Comparison of ENCODE assay signal across 8 mouse cellular contexts in the genomic region with DNA sequence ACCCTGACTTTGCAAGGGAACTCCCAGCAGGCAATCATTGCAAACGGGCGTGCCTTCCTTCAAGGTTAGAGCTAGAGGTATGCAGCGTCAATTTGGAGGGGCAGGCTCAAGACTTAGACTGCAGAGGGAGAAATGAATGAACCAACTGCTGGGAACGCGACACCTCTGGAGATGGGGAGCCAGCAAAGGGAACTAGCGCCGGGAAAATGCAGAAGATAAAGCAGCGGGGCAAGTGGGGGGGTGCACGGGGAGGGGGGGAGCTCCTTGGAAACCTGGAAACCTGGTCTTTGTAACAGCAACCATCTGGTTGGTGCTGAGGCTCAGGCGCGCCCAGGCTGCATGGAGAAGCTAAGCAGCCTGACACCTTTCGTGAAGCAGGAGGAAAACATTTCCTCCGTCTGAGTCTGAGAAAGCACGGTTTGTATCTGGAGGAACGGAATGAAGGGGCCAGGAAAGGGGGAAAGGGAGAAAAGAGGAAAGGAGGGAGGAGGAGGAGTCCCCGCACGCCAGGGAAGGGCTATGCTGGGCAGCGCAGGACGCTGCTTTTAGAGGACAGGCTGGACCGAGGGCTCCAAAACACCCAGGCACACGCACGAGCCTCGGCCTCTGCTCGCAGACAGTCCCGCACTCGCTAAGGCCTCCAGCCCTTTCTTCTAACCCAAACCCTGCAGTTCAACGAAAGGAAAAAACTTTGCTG. TPM values are rescaled to one million over a fixed set of nuclear protein-coding genes. Genes with fewer than 3 reads are reported as not detected.
DNase-seq lines count a peak whose midpoint lies in the region; ATAC-seq lines count a peak whose summit lies in the region.

No protein-coding gene starts in this region.

- peak overlapping the region; percentile 81 for H3K4me3 ChIP-seq in hindbrain, embryonic 12.5 days
- H3K4me3 ChIP-seq in liver, embryonic 12.5 days, result peak overlapping the region; percentile 71
- peak overlapping the region; percentile 93 for H3K4me3 ChIP-seq in neural tube, embryonic 14.5 days (ENCODE audit: low read depth, low read length)

- H3K36me3 ChIP-seq in hindbrain, embryonic 12.5 days, result no peaks in the 10 kb centered on the region
- H3K36me3 ChIP-seq in liver, embryonic 12.5 days, result no peaks in the 10 kb centered on the region
- H3K36me3 ChIP-seq in neural tube, embryonic 14.5 days (ENCODE audit: control insufficient read depth, insufficient read depth, low read length), result no peaks in the 10 kb centered on the region

- under 1% methylated on average over 27 of the region's 27 CpGs for WGBS in hindbrain, embryonic 12.5 days
- 1% methylated on average over 27 of the region's 27 CpGs for WGBS in liver, embryonic 12.5 days (ENCODE audit: insufficient replicate concordance)
- WGBS in neural tube, embryonic 14.5 days, result under 1% methylated on average over 27 of the region's 27 CpGs

- peak overlapping the region; percentile 96 for H3K9ac ChIP-seq in hindbrain, embryonic 12.5 days
- H3K9ac ChIP-seq in liver, embryonic 12.5 days, result peak overlapping the region; percentile 71
- peak overlapping the region; percentile 98 for H3K9ac ChIP-seq in neural tube, embryonic 14.5 days (replicated peaks; ENCODE audit: low read depth, low read length)

- H3K9me3 ChIP-seq in hindbrain, embryonic 12.5 days (replicated peaks), result no peaks in the 10 kb centered on the region
- no peaks in the 10 kb centered on the region for H3K9me3 ChIP-seq in liver, embryonic 12.5 days (replicated peaks)
- no peaks in the 10 kb centered on the region for H3K9me3 ChIP-seq in neural tube, embryonic 14.5 days (ENCODE audit: control insufficient read depth, low read length)

- H3K4me2 ChIP-seq in hindbrain, embryonic 12.5 days (replicated peaks), result peak overlapping the region; percentile 82
- H3K4me2 ChIP-seq in liver, embryonic 12.5 days, result peak overlapping the region; percentile 92
- H3K4me2 ChIP-seq in neural tube, embryonic 14.5 days (ENCODE audit: low read depth, low read length), result peak overlapping the region; percentile 78

- no peaks in the 10 kb centered on the region for H3K27me3 ChIP-seq in hindbrain, embryonic 12.5 days
- peaks cover 55% of the 10 kb centered on the region for H3K27me3 ChIP-seq in liver, embryonic 12.5 days (replicated peaks)
- no peaks in the 10 kb centered on the region for H3K27me3 ChIP-seq in neural tube, embryonic 14.5 days (ENCODE audit: control insufficient read depth, insufficient read depth, low read length)

- DNase-seq in cerebellum, postnatal 4 days (ENCODE audit: low spot score in 2 of 2), result no peak
- DNase-seq in urinary bladder, postnatal 14 days (ENCODE audit: low spot score), result peak; percentile 17
- DNase-seq in urinary bladder, postnatal 10 days (ENCODE audit: low spot score), result no peak
- no peak for DNase-seq in thymus, postnatal 14 days

- ATAC-seq in cerebellum, adult (ENCODE audit: insufficient number of reproducible peaks, low FRiP score, low TSS enrichment), result 0 out of 2 replicates have a peak, but pooled peaks have one; percentile 1
- ATAC-seq in hindbrain, embryonic 12.5 days (ENCODE audit: low FRiP score), result no peak
- ATAC-seq in liver, embryonic 12.5 days, result no peak
- no peak for ATAC-seq in neural tube, embryonic 14.5 days (ENCODE audit: low read depth)

- H3K27ac ChIP-seq in hindbrain, embryonic 12.5 days, result peak overlapping the region; percentile 99
- 0 out of 2 replicates have a peak overlapping the region, but pooled peaks have one; percentile 12 for H3K27ac ChIP-seq in liver, embryonic 12.5 days
- H3K27ac ChIP-seq in neural tube, embryonic 14.5 days (ENCODE audit: low read depth, low read length), result peak overlapping the region; percentile 99

- H3K4me1 ChIP-seq in hindbrain, embryonic 12.5 days, result peaks cover 22% of the 10 kb centered on the region
- H3K4me1 ChIP-seq in liver, embryonic 12.5 days, result peaks cover 48% of the 10 kb centered on the region
- peaks cover 19% of the 10 kb centered on the region; the same call in 1 of the 2 replicates for H3K4me1 ChIP-seq in neural tube, embryonic 14.5 days (ENCODE audit: control insufficient read depth, insufficient read depth, low read length)

RNA-seq across cellular contexts. Expression of gene Adgrl2, which starts 3.3 kb away (rescaled TPM):
- 98.1 and 121 TPM in 2 replicates for polyA plus RNA-seq in hindbrain, embryonic 12.5 days (2016; fragmentation: Nextera tagmentation; extraction: Ambion mirVana)
- 11.5 and 13.3 TPM in 2 replicates for polyA plus RNA-seq in liver, embryonic 12.5 days (2016; fragmentation: Nextera tagmentation; extraction: Ambion mirVana)
- polyA plus RNA-seq in neural tube, embryonic 14.5 days (2014; fragmentation: Nextera tagmentation; extraction: Ambion mirVana), result 242 and 243 TPM in 2 replicates

Comparison
In these comparisons a context has a peak if more than half of its experiments do, and no peak if none do; other contexts are left out.
1. H3K27ac ChIP-seq: peak in every context shown above with its lines; median percentile 99 in hindbrain, embryonic 12.5 days; 99 in neural tube, embryonic 14.5 days; 12 in liver, embryonic 12.5 days.